Mouse (Mus musculus): Measurements from ENCODE around the gene Fam83f. TPM values are rescaled to one million over a fixed set of nuclear protein-coding genes. Genes with fewer than 3 reads are reported as not detected.
"Not testable (repeated sequence)": the region's sequence is repeated elsewhere in the genome, so short reads cannot be mapped to it uniquely, and the experiment has no call there.

The Fam83f gene
- total RNA-seq, 2 experiments from 2014 or later = 0.17 to 0.25 TPM

DNA sequence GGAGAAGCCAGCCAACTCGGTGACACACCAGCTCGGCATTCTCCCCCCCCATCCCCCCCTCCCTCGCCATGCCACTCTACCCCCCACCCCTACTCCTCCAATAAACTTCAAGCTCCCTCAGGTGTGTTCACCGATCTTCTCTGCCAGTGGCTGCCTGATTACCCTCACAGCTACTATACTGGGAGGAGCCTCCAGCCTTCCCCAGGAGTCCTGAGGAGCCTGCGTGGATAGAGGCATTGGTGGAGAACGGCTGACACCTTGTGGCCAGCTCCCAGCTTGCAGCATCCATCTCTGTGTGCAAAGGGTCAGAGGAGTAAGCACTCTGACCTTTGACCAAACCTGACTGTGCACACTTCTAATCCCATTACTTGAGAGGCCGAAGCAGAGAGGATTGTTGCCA, 32.6 kb downstream of the Fam83f start:
- DNase-seq (ENCODE audit: low spot score in 2 of 2) = peak; percentile 67 to 81

DNA sequence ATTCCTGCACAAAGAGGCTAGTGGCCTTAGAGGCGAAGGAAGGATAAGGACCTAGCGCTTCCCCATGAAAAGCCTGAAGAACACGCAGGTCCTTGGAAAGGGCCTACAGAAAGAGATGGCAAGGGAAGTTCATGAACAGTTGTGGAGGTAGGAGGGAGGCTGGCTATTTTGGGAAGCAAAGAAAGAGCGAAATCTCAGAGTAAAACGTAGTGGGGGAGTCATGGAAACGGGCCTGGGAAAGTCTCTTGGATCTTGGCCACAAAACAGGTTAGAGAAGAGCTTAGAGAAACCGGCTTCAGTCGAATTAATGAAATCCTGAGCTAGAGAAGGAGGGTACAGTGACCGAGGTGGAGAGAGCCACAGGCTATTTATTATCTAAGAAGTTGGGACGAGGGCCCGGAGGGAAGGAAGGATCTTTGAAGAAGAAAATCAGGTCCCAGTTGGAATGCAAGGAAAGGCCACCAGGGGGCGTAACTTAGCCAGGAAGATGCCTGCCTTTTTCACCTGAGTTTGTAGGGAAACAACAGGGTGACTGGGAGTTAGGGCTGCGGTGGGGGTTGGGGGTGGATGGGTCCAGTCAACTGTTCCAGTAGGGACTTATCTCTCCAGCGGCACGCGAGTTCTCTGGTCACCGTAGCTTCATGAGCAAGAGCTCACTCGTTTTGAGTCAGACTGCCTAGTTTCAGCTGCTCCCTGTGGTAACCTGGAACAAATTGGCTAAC, 34.3 kb downstream of the Fam83f start:
- DNase-seq (ENCODE audit: low spot score in 2 of 2) = peak; percentile 83 to 85

DNA sequence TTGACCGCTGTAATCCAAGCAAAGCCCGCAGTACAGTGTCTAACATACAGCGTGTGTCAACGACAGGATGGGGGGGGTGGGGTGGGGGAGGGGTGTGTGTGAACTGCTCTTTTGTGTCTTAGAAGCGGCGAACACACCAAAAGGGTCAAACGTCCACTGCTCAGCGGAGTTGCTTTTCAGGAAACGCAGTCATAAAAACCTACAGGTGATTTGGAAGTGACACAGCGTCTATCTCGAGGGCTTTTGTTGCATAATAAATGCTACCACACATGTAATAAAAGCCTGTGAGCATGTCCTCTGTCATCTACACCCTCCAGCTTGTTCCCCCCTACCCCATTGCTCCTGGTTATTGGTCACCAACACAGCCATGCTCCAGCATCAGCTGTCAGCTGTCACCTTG, 34.9 kb downstream of the Fam83f start:
- no peak for DNase-seq (ENCODE audit: low spot score in 2 of 2)

DNA sequence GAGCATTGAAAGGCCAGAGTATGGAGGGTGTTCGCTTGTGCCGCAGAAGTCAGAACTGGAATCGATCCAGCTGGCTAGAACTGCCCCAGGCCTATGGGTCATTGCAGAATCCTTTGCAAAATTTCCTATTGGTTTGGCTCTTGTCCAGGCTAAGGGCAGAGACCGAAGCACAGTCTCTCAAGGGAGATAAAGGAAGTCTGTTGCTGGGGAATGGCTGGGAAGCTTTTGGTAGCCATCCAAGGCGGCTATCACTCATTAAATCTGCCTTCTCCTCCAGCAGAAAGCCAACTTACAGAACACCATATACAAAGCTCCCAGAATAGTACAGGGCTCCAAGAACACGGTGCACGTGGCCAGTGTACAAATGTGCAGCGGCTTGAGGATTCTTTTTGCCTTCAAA, 35.4 kb downstream of the Fam83f start:
- DNase-seq (ENCODE audit: low spot score in 2 of 2) = peak in 1 of 2 experiments; percentile 50

DNA sequence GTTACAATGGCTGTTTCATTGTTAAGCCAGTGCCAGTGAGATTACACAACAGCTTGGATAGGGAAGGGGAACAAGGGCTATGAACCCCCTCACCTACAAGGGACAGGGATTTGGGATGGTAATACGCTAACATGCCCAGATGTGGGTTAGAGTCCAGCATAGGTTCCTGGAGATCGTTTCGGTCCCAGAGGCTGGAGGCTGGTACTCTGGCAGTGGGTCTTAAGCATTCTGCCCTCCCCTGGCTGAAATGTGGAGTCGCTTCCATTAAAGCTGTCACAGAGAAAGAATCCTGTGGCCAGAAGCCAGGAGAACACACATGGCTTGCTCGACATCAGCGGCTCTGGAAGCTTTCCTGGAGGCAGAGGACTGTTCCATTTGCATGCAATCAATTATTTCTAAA, 37.9 kb downstream of the Fam83f start:
- peak; percentile 58 to 81 for DNase-seq (ENCODE audit: low spot score in 2 of 2)

DNA sequence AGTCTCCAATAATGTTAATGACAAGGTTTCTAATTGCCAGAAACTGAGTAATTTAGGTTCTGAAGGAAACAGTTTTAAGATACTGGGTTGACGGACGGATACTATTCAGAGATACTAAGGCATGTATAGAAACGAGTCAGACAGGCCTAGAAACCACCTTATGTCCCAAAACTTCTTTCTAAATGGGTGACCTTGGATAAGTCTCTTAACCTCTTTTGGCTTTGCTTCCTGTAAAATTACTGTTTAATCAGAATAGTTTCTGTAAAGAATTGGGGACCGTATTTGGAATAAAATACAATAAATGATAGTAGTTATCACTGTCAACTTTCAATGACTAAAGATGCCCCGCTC, 38.6 kb downstream of the Fam83f start:
- DNase-seq (ENCODE audit: low spot score in 2 of 2) = no peak

DNA sequence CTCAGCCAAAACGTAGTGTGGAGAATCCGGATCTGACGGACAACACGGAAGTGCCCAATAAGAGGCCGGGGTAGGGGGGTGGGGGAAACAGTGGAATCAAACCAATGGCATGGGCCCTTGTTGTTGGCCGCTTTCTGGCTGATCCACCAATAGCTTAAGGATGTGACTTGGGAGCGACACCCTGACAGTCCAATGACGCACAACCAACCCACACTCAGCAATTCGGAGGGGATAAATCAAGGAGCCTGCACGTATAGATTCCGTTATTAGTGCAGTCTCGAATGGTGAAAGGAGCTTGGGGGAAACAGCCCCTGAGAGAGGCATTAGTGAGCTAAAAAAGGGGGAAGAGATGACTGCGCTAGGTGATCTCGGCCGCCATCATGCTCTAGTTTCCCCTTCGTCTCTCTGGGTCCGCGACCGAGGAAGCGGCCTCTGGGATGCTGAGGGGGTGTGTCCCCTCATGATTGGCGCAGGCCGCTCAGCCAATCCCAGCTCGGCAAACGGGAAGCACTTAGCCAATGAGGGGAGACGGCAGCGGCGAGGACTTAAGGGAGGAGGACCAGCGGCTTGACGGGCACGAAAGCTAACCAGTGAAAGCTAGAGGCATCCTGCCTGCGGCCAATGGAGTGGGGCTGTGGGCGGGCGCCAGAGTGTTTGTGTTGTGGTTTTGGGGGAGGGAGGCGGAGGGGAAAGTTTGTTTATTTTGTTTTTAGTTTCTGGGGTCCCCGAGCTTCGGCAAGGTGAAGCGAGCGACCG, 39.1 kb downstream of the Fam83f start, which contains the start of gene Tnrc6b:
Tnrc6b (plus strand) TSS at position 706 of the 756 bp plus-strand sequence.
- DNase-seq (ENCODE audit: low spot score in 2 of 2) = peak; percentile 99

DNA sequence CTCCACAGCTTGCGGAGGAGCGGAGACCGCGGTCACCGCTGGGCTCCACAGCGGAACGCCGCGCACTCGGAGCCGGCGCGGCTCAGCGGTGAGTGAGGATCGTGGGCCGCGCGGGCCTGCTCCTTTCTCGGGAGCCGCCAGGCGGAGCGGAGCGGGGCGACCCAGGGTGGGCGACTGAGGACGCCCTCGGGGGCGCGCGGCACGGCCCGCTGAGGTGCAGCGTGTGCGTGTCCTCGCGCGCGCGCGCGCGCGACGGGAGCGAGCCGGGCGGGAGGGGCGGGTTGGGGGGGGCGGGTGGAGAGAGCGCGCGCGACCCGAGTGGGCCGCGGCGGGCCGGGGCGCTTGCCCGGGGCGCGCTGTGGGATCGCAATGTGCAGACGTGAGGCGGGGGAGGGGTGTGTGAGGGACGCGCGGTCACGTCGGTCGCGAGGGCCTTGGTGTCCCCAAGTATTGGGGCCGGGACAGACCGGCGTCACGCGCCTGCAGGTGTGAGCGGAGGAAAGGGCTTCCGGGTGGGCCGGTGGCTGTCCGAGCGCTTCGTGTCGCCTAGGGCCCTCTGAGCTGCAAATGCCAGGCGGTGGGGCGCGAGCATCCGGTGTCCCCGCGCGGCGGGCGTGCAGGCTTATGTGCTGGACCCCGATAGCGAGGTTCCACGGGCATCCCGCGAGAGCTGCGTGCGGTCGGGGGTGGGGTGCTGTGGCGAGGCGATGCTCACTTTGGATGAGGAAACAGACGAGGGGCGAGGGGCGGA, 39.9 kb downstream of the Fam83f start:
- peak; percentile 44 to 79 for DNase-seq (ENCODE audit: low spot score in 2 of 2)

DNA sequence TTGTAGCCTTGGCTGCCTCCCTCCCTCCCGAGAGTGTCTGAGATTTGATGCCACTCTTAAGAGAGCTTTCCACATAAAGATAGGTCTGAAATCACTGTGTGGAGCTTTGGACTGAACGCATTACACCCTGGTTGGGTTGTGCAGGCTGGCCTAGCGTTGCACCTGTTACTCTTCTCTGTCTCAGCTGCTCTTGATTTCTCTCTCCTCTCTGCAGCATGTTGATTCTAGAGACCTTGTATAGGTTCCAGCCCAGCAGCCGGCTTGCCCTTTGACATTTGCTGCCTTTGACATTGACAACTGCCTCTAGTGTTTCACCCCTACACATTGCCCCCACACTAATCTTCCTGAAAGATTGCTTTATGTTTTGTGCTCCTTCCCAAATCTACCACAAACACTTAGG, 42.7 kb downstream of the Fam83f start:
- DNase-seq (ENCODE audit: low spot score in 2 of 2) = no peak

DNA sequence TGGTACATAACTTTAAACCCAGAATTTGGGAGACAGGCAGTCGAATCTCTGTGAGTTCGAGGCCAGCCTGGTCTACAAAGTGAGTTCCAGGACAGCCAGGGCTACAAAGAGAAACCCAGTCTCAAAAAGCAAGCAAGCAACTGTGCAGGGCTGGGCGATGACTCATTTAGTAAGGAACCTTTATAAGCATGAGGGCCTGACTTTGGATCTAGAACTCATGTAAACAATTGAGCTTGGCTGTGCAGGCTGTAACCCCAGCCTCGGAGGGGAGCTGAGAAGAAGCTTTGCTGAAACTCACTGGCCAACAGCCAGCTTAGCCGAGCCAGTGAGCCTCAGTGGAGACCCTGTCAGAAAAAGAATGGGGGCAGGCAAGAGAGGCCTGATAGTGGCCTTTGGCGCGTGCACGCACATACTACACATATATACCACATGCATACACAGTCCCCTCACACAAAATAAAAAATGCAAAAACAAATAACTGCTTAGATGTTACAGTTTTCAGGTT, 45.0 kb downstream of the Fam83f start:
- DNase-seq (ENCODE audit: low spot score in 2 of 2) = no peak

DNA sequence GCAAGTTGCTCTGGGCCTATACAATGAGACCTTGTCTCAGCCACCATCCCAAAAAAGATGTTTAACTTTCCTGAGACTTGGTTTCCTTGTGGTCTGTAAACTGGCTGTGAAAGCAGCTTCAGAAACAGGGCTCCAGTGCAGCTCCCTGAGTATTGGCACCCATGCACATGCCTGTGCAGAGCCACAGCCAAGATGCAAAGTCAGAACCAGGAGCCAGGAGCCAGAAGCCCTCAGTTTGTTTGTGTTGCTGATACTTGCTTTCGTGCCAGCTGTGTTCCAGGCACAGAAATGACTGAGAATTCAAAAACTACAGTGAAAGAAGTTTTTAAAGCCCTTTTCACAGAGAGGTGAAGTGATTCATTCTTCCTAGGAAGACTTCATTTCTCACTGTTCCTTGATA, 45.8 kb downstream of the Fam83f start:
- DNase-seq (ENCODE audit: low spot score in 2 of 2) = peak in 1 of 2 experiments; percentile 60

DNA sequence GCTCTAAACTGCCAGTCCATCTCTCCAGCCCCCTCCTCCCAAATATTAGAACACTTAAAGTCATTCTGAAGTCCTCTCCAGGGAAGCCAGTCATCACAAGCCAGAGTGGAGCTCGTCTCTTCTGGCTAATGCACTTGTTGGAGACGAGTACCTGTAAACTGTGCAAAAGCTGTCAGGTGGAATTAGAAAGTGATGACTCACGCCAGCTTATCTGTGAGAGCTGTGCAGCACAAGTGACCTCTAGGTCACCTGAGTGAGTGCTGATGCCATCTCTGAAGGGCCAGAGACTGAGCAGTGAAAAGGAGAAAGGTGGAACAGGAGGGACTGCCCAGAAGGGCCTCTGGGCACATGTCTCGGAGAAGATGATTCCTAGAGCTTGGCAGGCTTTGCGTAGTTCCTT, 48.6 kb downstream of the Fam83f start:
- no peak for DNase-seq (ENCODE audit: low spot score in 2 of 2)

DNA sequence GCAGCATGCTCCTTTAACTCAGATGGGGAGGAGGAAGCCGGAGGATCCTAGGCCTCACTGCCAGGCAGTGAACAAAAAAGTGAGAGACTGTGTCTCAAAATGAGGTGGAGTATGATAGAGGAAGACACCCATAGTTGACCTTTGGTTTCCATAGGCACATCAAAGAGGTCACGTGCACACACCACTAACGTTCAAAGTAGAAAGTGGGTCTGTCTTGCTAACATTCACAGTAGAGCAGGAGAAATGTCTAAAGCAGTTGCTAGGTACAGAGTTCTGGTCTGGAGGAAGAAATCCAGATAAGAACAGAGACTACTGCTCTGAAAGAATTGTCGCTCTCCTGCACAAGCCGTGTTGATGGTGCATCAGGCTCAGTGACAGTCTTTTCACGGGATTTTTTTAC, 50.2 kb downstream of the Fam83f start:
- no peak for DNase-seq (ENCODE audit: low spot score in 2 of 2)

DNA sequence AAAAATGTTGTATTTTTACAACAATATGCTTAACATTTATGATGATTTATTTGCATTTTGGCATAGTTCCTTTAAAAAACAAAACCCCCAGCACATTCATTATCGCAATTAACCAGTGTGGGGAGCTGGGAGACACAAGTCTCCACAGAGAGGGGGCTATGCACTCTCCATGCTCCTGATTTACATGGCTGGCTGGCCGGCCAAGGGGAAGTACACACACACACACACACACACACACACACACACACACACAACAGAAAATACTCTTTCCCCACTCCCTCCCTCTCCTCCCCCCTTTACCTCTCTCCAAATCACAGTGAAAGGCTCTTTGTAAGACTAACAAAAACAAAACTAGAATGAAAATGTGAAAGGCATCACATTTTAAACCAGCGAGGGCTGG, 50.7 kb downstream of the Fam83f start:
- DNase-seq (ENCODE audit: low spot score in 2 of 2) = no peak

DNA sequence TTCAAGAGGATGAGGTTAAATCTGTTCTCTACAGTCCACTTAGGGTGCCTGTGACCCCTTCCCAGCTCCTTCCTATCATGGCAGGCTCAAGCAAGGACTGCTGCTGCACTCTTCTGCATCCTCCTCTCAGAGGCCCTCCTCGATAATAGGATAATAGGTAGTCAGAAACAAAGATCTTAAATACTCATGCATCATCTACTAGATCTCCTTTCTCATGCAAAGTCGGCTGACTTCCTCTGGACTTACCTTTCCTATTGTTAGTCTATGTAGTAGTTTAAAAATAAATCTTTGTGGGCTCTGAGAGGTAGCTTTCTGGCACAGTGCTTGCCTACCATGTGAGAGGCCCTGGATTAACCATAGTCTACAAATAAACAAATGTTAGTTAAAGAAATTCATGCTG, 57.8 kb downstream of the Fam83f start:
- no peak for DNase-seq (ENCODE audit: low spot score in 2 of 2)

DNA sequence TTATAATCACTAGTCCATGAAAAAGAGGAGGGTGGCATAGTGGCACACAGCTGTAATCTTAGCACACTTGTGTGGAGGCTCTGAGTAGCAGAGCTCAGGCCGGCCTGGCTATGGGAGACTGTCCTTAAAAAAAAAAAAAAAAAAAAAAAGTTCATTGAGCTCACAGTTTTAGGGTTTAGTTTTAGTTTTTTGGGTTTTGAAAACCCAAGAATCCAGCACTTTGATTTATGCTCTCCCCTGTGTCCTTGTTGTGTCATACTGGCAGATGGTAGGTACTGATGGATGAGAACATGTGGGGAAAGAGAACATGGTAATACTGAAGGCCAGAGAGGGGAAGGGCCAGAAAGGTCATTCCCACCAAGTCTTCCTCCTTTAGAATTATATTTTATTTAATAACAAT, 59.4 kb downstream of the Fam83f start:
- DNase-seq (ENCODE audit: low spot score in 2 of 2) = no peak

DNA sequence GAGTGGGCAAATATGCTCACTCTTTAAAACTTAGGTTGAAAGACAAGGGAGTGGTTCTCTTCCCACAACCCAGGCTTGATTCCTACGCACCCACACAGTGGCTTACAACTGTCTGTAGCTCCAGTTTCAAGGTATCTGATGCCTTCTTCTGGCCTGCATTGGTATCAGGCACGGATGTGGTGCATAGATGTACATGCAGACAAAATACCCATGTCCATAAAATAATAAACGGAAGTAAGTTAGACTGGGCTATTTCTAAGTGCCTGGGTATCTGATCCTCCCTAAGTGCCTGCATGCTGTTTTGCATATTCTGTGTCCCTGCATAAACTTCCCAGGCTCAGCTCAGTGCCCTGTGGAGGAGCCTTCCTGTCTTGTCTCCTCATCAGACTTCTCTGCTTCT, 59.9 kb downstream of the Fam83f start:
- DNase-seq (ENCODE audit: low spot score in 2 of 2) = no peak

DNA sequence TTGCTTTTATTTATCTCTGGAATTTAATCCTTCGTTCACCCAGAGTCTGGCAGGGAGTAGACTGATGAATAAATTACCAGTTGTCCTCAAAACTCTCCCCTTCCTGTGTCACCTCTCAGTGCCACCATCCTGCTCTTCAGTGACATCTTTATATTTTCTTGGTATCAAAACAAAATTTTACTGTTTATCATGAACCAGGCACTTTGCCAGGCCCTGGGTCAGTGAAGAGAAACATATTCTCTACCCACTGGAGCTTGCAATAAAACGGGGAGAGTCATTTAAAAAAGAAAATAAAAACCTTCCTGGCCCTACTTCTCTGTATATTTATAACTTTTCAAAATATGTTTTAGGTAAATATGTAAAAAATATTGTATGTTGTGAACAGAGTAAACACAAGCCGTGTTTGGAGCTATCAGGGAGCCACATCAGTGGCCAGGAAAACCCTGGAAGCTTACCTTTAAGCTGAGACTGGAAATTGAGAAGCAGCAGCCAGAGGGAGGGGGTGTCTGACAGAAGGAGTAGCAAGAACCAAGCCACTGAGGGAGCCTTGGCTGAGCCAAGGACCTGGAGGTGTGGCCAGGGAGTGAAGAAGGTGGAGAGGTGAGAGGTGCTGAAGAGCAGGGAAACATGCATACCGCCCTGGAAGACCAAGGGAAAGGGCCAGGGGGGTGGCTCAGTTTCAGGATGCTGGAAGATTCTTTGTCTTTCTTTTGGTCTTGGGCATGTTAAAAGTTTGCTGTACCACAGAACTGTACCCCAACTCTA, 60.8 kb downstream of the Fam83f start:
- DNase-seq (ENCODE audit: low spot score in 2 of 2) = no peak

DNA sequence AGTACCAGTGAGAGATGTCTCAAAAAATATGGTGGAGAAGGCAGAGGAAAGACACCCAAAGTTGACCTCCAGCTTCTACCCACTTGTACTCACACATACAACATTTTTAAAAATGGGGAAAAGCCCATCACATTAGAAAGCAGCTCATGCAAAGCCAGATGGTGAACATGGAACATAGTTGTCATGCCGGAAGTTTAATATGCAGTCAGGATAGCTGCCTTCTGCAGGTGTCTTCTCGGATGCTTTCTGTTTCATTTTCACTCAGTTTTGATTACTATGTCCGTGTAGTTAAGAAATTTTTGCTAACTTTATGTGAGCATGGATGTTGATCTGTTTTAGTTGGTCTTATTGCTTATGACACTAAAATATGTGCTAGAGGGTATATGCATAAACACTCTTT, 63.7 kb downstream of the Fam83f start:
- DNase-seq (ENCODE audit: low spot score in 2 of 2) = no peak

DNA sequence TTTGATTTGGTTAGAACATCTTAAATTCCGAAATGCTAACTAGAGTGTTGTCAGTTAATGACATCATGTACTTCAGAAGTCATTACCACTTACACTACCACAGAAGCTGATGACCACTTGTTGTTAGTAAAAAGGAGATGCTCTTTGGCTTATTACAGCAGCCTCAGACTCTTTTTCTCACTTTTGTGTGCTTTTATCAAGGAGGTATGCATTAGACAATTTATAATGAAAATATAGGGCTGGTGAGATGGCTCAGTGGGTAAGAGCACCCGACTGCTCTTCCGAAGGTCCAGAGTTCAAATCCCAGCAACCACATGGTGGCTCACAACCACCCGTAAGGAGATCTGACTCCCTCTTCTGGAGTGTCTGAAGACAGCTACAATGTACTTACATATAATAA, 64.1 kb downstream of the Fam83f start:
- not testable (repeated sequence) for DNase-seq (ENCODE audit: low spot score in 2 of 2)

DNA sequence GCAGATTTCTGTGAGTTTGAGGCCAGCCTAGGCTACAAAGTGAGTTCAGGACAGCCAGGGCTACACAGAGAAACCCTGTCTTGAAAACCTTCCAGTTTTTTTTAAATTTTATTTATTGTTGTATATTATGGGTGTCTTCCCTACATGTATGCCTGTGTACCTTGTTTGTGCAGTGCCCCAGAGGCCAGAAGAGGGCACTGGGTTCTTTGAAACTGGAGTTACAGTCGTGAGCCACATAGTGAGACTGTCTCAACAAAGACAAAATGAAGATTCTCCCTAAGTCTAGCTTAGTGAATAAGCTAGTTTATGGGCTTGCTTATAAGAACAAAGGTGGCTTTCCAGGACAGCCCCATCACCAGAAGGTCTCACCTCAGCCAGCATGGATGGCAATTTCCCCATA, 64.9 kb downstream of the Fam83f start:
- no peak for DNase-seq (ENCODE audit: low spot score in 2 of 2)

Measured in layer of hippocampus, postnatal 14 days (tissue).